Mouse (Mus musculus): Measurements from ENCODE around the gene Zfp362.

Zfp362 gene

DNA sequence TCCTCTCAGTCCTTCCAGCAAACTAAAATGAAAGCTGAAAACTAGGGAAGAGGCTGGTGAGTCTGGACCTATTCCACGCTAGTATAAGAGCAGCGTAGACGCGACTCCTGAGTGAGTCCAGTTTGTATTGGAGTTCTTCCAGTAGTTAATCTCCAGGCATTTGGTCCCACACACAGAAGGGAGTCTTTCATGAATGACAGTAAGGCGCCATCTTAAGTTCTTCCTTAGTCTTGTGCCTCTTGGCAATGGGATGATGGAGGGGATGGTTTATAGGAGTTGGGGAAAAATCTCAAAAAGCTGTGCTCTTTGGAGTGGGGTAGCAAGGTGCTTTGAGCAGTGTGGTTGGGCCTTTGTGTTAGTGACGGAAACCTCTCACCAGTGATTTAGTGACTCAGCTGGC, 75.6 kb downstream of the Zfp362 start:
- peak; percentile 29 for DNase-seq (ENCODE audit: low read depth, low spot score)

DNA sequence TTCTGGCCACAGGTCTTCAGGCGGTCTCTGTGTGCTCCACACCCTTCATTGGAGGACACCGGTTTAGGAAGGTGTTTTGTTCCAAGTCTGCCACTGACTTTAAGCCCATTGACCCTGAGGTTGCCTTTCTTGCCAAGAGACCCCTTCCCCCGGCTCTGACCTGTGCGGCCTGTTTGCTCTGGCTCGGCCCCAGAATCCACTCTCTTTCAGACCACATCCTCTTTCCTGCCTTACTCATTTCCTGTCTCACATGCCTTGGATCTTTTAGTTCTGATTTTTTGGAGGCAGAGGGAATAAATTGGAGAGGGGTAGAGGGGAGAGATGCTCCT, 76.2 kb downstream of the Zfp362 start:
- DNase-seq (ENCODE audit: low read depth, low spot score), result no peak

DNA sequence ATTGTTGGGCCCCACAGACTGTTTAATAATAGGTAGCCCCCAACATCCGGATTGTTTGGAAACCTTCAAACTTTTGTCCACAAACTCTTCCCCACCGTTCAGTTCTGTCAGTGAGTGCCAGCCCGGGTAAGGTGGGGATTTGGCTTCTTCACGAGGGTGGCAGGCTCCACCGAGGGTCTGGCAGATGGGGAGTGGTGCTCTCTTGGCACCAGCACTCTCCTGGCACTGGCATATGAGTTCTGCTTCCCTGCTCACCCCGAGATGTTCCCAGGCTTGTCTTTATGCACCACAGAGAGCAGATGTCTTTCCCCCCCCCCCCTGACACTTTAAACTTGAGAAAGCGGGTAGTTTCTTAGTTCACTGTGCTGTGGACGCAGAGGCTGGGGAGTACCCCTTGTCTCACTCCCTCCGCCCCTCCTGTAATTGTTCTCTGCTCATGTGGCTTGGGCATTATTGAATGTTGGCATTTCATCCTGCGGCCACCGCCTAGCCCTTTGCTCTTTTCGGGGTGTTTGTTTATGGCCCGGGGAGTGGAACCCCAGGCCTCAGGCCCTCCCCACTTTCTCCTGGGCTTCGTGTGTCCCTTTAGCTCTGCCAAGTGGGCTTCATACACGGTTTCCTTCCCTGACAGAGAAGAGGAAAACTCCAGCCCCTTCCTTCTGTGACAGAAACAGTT, 76.7 kb downstream of the Zfp362 start:
- DNase-seq (ENCODE audit: low read depth, low spot score), result peak; percentile 85

DNA sequence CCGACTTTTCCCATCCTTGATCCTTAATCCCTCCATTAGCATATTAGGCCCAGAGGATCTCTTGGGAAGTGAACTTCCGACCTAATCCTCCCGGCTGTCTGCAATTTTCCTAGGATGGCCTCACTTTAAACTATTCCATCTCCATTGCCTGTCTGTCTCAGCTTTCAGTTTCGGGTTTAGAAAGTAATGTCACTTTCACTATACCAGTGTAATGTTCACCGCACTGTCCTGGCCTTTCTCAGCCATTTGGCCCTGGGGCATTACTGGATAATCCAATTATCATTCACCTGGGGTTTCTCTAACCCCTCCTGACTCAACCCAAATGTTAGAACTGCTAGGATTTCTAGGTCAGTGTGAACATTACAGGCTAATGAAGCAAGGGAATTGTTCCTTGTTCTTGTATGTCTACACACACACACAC, 77.4 kb downstream of the Zfp362 start:
- DNase-seq (ENCODE audit: low read depth, low spot score), result peak; percentile 31

DNA sequence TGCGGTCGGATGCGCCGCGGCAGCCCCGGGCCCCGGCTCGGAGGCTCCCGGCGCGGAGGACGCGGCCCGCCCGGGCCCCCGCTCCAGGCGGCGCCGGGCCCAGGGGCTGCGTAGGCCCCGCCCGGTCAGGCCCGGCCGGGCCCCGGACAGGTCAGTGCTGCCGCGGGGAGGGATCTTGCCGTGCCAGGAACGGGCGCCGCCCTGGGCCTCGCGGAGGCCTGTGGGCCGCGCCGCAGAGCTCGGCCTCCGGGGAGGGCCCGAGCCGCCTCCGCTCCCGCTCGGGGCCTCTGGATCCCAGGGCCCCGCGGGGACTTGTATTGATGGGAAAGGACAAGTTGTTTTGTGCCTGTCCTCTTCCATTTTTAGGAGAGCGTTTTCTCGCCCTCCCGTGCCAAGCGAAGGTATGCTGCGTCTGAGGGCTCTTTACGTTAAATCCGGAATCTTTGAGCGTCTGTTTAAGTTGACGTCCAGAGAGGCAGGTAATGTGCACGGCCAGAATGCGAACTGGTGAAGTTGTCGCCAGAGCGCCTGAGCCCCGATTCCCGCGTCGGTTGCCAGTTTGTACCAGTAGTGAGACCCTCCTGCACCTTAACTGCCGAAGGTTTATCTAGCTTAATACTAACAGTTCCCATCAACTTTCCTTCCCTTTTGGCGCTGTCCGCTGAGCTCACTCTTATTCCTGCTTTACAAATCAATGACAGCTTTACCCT, 78.0 kb downstream of the Zfp362 start:
- DNase-seq (ENCODE audit: low read depth, low spot score), result peak; percentile 81

DNA sequence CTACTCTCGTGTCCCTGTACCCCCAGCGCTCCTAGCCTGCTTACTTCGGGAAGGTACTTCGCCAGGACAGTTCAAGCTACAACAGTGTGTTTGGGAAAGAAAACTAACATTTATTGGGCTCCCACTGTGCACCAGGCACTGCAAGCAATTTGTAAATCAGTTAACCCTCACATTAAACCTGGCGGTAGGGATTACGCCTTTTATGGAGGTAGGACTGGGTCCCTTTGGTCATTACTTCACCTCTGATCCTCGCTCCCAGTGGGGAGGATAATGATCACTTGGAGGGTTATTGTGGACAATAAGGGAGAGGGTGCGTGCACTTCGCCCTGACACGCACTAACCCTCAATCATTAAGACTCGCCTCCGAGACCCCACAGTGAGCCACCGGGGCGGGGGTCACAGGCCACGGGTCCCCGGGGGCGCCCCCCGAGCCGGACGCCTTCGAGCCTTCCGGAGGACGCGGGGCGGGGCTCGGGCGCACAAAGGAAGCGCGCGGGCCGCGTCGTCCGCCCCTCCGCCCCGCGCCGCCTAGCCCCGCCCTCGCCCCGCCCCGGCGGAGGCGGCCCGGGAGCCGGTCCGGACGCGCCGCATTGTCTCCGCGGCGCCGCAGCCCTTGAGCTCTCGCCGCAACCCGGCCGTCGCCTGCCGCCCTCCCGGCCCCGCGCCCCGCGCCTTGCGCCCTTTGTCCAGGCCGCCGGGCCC, 78.7 kb downstream of the Zfp362 start:
- peak; percentile 86 for DNase-seq (ENCODE audit: low read depth, low spot score)

DNA sequence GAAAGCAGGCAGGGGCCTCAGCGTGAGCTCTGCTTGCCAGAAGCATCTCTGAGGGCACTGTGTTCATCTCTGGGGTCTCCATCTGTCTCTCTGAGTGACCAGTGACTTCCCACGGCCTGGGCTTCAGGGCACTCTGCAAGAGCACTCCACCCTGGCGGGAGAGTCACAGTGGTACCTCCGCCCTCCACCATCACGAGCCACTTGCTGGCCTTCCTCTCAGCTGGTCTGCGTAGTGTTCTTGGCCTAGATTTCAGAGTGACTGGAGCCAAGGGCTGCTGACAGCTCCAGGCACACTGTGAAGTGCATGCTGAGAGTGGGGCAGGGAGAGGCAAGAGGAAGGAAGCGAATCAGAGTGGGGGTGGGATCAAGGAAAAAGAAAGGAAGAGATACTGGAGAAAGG, 81.8 kb downstream of the Zfp362 start:
- DNase-seq (ENCODE audit: low read depth, low spot score), result peak; percentile 94

DNA sequence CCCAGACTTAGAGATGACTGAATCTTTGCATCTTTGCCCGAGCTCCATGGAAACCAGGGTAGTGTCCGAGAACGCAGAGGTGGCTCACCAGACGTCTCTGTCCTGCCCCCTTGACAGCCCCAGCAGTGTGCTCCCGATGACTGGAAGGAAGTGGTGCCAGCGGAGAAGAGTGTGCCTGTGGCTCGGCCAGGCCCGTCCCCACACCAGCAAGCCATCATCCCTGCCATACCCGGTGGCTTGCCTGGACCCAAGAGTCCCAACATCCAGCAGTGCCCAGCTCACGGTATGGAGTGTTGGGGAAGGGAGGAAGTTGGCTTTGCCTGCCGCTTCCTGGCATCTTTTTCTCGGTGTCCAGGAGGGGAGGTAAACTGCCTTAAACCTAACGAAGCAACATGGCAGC, 82.4 kb downstream of the Zfp362 start:
- DNase-seq (ENCODE audit: low read depth, low spot score), result no peak

Data from brain, adult 2 months (tissue).